Mouse (Mus musculus): Measurements from ENCODE around the gene Ube2z. TPM values are rescaled to one million over a fixed set of nuclear protein-coding genes. Genes with fewer than 3 reads are reported as not detected.
A peak's percentile ranks its signal among the peaks of the same experiment; 100 is the strongest.

Ube2z gene
- total RNA-seq, 2 experiments from 2014 or later, result 31.9 to 36.8 TPM

DNA sequence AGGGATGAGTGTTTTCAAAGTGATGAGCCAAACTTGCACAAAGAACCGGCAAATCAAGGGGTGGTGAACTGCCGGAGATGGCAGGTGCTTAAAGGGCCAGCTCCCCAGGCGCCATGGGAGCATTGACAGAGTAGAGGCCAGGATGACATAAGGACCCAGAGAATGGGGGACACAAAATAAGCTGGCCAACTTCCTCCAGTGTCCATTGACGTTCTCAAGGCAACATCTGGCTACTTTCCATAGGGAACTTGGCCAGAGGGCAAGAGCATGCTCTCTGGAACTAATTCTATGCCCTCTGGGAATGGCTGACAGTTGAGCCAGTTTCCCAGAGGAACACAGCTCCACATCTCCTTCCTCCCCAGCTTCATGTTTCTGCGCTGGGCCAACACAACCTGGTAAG is 3.0 kb upstream of the Ube2z start:
- DNase-seq, result peak; percentile 19 to 32
- intact Hi-C loops (cut with DNase I), result no loop called here

DNA sequence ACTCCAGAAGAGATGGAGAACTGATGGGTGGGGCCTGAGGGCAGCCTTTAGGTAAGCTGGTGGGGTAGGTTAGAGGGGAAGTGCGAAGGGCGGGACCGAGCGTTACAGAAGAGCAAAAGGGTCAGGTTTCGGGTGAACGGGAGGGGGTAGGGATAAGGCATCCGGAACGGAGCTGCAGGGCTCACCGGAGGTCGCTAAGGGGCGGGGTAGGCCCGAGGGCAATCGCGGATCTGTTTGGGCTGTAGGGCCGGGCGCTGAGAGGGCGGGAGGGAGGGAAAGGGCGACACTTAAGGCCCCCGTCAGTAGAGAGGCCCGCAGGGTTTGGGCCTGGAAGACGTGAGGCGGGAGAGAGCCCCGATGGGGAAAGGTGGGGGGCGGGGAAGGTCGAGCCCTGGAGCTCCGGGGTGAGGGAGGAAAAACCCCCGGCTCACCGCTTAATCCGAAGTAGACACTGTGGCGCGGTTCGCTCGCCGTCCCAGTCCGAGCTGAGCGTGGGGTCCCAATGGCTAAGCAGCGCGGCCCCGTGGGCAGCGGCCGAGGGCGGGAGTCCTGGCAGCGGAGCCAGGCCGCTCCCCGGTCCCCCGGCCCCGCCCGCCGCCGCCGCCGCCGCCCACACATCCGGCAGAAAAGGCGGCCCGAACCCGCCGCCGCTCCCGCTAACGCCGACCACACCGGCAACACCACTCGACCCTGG is 520 bp downstream of the Ube2z start:
- intact Hi-C loops (cut with DNase I), result no loop called here
- no peak for DNase-seq

DNA sequence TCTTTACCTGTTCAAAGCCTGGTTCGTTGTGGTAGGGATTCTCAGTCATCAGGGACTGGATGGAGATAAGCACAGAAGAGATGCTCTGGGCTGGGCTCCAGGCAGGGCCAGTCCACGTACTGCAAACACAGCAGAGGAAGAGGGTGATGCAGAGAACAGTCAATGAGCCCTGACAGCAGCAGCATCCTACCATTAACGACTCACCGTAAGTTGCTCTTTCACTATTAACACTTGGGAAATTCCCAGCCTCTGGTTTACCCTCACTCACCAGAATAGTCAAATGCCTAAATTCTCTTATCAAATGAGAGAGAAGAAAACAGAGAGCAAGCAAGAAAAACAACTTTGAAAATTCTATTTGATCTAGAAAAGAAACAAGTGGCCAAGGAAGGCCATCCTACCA is 6.9 kb downstream of the Ube2z start:
- no peak for DNase-seq
- intact Hi-C loops (cut with DNase I), result no loop called here

DNA sequence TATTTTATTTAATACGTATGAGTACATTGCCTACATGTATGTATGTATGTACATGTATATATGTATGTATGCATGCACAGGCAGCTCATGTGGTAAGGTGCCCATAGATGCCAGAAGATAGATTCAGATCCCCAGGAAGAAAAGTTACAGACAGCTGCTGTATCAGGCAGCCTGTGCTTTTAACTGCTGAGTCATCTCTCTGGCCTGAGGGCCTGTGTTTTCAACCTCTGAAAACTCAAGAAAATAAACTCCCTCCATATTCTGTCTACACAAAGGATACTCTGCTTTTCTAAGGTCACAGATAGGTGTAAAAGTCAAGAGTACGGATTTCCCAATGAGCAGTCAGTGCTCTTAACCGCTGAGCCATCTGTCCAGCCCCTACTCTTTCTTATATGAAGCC is 14.3 kb downstream of the Ube2z start:
- intact Hi-C loops (cut with DNase I), result no loop called here
- no peak for DNase-seq

DNA sequence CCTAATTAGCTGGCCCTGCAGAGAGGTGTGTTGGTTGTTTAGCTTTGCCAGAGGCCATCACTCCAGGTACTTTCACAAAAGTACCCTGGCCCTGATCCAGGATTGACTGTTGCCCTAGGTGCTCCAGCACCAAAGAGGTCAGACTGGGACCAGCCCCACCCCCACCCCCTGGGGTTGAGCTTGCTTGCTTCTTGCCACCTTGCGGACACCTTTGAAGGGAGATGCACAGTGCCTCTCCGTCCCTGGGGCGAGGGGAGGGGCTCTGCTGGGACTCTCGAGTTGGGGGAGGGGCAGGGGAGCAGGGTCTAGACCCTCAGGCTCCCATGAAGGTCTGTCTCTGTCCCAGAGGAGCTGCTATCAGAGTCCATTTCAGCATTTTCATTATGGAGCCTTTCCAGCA is 15.2 kb downstream of the Ube2z start:
- no peak for DNase-seq
- intact Hi-C loops (cut with DNase I), result no loop called here

DNA sequence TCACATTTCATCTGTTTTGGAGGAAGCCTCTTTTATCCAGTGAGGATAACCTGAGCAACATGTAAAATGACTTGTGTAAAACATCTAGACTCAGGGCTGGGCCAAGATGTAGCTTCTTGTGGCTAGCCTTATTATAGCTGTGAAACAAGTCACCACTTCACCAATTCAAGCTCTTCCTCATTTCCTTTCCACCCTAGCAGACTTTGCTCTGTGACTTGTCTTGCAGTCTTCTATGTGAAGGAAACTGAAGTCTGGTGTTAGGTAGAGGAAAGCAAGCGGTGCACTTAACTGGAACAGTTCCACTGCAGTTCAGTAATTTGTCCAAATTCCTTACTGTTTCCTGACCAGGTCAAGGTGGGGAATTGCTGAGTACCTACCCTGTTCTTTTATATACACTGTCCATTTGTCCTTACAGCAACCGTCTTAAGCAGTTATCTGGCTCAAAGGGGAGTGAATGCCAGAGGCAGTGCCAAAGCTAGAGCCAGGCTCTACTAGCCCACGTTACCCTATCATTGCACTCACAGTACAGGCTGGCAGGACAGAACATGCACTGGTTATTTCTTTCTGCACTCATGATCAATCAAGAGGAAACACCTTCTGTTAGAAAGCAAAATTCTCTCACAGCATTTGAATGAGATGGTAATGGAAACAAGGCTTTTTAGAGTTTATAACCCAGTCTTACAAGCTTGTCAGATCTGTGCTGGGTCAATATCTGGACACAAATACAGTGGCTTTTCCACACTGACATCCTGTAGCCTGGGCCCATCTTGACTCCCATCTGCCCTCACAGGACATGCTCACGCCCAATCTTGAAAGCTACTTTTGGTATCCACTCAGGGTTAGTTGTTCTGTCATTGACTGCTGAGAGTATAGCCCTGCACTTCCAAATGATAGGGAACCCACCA is 17.5 kb downstream of the Ube2z start:
- intact Hi-C loops (cut with DNase I), result no loop called here
- no peak for DNase-seq

DNA sequence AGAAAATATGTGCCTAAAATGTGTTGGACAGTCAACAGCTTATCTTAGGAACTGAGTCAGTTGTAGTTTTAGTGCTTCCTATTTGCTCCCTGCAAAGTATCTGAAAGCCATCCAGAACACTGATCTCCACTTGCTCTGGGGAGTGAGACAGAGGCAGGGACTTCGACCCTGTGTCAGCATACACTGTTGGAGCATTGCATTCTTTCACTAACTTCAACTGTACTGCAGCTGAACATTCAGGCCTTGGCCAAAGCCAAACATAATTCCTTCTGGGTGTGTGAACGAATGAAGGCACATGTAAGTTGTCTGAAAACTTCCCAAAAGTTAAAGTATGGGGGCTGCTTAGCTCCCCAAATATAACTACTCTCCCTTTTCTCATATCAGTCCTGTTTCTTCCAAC is 18.4 kb downstream of the Ube2z start:
- intact Hi-C loops (cut with DNase I), result no loop called here

DNA sequence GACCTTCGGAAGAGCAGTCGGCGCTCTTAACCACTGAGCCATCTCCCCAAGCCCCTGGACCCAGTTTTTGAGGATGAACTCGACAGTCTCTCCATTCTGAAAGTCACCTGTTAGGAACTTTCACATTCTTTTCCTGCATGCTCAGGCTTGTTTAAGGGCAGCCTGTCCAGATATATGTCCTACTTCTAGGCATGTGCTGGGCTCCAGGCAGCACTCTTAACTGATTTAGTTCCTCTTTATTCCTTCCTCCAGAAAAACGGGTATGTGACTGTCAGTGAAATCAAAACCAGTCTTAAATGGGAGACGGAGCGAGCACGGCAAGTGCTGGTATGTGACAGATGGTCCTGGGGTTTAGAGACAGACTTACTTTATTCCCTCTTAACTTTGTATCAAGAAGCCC is 19.2 kb downstream of the Ube2z start:
- intact Hi-C loops (cut with DNase I), result no loop called here
- no peak for DNase-seq

More for the DNA sequence above, 18.4 kb downstream of the Ube2z start:
- no peak for DNase-seq

DNA sequence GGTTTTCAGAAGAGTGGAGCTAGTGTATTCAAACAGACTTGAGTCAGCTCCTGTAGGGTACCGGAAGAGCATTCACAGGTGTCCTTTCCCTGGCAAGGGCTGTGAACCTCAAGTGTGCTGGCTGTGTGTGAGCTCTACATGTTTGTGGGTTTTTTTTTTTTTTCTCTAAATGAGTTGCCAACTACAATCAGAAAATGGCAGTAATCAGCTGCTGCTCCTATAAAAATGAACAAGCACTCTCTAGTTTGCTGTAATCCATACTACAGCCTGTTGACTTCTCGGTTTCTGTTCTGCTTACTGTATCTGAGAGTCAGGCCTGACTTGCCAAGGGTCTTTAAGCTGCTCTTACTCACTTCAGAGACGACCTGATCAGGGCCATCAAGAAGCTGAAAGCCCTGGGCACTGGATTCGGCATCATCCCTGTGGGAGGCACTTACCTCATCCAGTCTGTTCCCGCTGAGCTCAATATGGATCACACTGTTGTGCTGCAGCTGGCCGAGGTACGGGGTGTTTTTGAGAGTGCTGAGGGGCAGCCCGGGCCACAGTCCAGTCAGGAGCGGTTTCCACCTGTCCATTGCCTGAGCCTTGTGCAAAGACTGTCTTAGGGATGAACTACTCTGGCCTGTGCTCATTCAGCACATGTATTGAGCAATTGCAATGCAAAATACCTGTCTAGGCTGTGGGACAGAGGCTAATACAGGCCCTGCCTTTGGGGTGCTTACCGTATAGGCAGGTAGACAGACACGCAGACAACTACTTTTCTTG is 20.2 kb downstream of the Ube2z start:
- no peak for DNase-seq
- intact Hi-C loops (cut with DNase I), result no loop called here

DNA sequence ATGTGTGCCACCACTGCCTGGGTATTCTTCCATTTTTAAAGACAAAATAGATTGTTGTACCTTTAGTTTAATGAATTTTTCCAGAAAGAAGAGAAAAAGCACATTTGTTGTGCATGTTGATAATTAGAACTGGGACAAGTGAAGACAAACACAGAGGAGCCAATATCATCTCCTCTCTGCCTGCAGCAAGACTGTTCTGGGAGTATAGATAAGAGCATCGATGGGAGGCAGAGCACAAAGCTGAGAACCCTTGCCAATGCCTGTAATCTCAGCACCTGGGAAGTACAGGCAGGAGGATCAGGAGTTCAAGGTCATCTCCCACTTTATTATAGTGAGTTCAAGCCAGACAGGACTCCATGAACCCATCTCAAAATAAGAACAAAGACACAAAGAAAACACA is 26.6 kb downstream of the Ube2z start:
- intact Hi-C loops (cut with DNase I), result no loop called here
- DNase-seq, result no peak

DNA sequence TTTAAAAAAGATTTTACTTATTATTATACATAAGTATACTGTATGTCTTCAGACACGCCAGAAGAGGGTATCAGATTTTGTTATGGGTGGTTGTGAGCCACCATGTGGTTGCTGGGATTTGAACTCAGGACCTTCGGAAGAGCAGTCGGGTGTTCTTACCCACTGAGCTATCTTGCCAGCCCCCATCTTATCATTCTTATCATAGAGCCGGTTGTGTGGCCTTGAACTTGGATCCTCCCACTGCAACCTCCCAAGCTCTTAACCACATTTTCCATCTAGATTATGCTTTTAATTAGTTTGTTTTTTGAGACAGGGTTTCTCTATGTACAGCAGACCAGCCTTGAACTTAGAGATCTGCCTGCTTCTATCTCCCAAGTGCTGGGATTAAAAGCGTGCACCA is 27.7 kb downstream of the Ube2z start:
- intact Hi-C loops (cut with DNase I), result no loop called here
- no peak for DNase-seq

DNA sequence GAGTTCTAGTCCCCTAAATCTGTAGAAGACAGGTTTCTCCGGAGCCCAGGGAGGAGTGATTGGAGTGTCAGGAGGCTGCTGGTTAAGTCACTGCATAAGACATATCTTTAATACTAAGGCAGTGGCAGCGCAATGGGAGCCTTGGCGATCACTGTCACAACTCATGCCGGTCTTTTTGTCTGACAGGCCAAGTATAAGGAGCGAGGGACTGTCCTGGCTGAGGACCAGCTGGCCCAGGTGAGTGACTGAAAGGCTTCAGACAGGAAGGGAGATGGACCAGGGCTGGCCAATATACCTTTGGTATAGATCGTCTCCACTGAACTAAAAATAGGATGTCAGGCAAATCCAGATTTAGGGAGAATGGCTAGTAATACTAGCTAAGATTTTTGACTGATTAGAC is 30.1 kb downstream of the Ube2z start:
- no peak for DNase-seq
- intact Hi-C loops (cut with DNase I), result no loop called here

DNA sequence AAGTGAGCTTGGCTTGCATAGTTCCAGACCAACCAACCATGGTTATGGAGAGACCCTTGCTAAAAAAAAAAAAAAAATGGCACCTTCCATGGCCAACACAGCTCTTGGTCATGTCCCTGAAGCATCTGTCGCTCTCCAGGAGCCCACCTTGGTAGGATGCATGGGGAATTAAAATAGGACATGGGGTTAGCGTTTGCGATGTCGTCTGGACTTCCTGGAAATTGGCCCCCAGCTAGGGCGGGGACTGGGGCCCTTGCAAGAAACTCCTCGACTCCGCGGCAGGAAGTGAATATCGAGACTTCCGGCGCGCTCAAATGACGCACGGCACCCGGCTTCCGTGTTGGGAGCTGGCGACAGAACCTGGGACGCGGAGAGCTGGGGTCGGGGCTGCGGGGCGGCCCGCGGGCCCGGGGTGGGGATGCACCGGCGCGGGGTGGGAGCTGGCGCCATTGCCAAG is 30.6 kb downstream of the Ube2z start, which contains the start of gene Snf8:
Gene Snf8, plus strand, starts transcription at position 290 of the 457 bp plus-strand sequence.
- intact Hi-C loops (cut with DNase I), result no loop called here
- DNase-seq, result peak; percentile 93 to 97

DNA sequence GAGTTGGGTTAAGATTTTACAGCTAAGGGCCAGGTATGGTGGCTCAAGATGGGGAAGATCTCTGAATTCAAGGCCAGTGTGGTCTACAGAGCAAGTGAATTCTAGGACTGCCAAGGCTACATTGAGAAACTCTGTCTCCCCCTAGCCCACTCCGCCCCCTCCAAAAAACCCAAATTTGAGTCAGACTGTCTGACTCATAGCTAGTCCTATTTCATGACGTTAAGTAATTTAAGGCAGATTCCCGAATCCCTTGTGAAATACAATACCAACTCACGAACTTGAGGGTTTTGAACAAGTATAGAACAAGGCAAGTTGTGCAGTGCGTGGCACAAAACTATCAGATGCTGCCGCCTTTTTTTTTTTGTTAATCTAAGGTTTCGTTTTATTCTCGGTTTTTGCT is 31.1 kb downstream of the Ube2z start:
- intact Hi-C loops (cut with DNase I), result no loop called here
- DNase-seq, result no peak

DNA sequence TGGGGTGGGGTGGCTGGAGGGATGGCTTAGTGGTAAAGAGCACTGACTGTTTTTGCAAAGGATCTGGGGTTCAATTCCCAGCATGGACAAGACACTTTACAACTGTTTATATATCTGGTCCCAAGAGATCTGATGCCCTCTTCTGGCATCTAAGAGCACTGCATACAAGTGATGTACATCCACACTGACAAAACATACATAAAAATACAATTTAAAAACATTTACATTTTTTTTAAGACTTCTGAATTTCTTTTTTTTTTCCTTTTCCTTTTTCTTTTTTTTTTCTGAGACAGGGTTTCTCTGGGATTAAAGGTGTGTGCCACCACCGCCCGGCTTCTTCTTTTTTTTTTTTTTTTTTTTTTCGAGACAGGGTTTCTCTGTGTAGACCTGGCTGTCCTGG is 31.9 kb downstream of the Ube2z start:
- intact Hi-C loops (cut with DNase I), result no loop called here
- no peak for DNase-seq

DNA sequence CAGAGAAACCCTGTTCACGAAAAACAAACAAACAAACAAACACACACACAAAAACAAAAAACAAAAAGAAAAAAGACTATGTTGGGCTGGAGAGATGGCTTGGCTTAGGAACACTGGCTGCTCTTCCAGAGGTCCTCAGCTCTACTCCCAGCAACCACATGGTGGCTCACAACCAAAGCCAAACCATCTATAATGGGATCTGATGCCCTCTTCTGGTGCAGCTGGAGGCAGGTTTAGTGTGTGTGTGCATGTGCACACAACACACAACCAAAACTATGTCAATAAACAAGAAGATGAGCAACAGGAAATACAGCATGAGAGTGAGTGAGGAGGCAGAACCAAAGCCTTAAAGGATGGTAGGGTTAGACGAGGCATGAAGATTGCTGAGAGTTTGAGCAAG is 33.5 kb downstream of the Ube2z start:
- DNase-seq, result no peak
- intact Hi-C loops (cut with DNase I), result no loop called here

DNA sequence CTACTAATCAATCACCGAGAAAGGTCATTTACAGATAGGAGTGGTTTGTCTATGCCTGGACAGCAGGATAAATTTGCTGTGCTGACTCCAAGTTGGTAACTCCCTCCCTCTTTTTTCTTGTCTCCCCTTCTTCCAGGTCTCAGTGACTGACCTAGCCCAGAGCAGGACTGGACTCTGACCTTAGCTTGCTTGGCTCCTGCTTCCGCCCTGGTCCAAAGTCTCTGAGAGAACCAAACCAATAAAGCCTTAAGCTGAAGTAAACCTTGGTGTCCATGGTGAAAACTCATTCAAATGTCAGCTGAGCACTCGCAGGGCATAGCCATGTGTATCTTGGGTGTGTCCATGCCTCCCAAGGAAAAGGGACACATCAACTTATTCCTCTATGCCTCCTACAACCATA is 34.6 kb downstream of the Ube2z start:
- no peak for DNase-seq
- intact Hi-C loops (cut with DNase I), result no loop called here

DNA sequence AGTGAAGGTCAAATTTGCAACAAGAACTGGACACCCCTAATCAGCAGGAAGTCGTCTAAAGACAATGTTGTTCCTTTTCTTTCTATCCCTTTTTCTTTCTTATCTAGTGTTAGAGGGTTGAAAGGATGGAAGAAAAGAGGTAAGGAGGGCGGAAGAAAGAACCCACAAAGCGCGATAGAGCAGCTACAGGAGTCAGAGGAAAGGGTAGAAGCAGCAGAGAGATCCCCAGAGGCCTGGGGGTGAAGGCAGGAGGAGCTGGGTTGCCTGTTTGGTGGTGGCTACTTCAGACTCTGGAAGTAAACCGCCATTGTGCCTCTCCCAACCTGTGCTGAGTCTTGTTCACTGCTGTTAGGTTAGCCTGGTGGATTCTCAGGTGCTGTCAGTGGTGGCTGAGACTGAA is 37.1 kb downstream of the Ube2z start:
- DNase-seq, result no peak
- intact Hi-C loops (cut with DNase I), result no loop called here

DNA sequence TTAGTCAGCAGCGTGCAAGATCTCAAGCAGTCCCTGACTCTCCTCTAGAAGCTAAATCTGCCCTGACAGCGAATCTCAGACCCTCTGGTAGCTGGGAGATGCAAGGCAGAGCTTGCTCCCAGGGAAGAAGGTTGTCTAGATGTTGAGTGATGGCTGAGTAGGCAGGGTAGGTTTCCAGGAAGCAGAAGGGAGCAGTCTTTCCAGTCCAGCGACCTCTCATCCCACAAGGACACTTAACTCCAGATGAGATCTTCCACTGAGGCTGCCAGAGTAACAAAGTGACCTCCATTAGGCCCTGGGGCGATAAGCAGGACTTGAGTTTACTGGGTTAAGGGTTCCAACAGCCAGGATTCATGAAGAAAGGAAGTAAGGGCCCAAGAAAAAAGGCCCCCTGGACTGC is 44.6 kb downstream of the Ube2z start:
- intact Hi-C loops (cut with DNase I), result no loop called here

DNA sequence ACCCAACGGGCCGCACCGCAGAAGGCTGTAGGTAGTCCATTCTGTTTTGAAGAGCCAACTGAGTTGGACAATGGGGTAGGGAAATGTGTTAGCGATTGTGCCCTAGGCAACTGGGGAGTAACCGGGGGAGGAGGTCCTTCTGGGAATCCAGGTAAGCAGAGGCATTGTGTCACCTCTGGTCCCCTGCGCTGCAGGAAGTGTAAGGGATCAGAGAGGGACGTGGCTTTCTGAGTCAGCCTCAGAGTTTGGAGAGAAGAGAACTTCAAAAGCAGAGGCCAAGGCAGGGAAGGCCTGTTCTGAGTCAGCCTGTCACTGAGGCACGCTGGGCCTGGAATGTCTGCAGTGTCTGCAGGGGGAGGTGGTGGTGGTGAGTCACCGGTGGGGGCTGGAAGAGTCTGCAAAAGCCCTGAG is 47.2 kb downstream of the Ube2z start:
- DNase-seq, result no peak
- intact Hi-C loops (cut with DNase I), result no loop called here

More for the DNA sequence above, 44.6 kb downstream of the Ube2z start:
- no peak for DNase-seq

DNA sequence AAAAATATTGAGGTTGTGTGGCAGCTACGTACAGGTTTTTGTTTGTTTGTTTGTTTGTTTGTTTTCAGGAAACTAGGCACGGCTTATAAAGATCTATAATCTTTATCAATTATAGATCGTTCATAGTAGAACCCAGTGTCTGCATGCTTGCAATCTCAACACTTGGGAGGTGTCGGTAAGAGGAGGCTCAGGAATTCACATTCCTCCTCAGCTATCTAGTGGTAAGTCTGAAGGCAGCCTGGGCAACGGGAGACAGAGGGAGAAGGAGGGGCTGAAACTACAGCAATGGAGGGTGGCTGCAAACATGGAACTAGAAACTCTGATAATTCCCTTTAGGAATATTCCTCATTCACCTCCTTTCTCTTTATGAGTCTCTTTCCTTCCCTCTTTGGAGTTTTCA is 49.8 kb downstream of the Ube2z start:
- intact Hi-C loops (cut with DNase I), result no loop called here

More for the DNA sequence above, 49.8 kb downstream of the Ube2z start:
- DNase-seq, result no peak

Data from heart, postnatal 14 days (tissue).